Mouse (Mus musculus) erythroblast, embryonic 14.5 days (primary cell): ENCODE results near the gene Slc44a5.

Source experiments
- GATA1 ChIP-seq: IDR thresholded peaks from 2 replicates; pipeline ENCODE4 v1.6.1; 2012; ENCODE audit warnings: low read length, inconsistent platforms, mixed read lengths
- TAL1 ChIP-seq: IDR thresholded peaks from 3 replicates; pipeline ENCODE4 v1.6.1; 2012; ENCODE audit warnings: low read length, inconsistent platforms, mixed read lengths

DNA sequence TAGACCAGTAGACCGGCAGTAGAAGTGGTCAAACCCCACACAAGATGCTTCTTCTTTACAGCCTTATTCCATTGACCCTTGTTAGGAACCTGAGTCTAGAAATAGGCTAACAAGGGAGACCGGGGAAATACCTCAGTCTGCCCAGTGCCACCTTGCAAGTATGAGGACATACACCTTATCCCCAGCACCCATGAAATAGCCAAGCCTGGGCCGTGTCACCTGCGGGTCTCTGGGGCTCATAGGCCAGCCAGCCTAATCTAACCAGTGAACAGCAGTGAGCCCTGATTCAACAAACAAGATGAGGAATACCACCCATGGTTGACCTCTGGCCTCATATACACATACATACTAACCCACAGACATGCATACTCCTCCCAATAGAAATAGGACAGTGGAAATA, 142.2 kb downstream of the Slc44a5 start:
- TF ChIP-seq GATA1 (no peak), TAL1 (no peak)
